Mouse (Mus musculus) T-helper 17 cell (primary cell): ENCODE measurements at regions not wholly inside any gene's neighbourhood (a gene's known extent, or its start where the extent isn't known, plus 50 kb on each side); places are given as distances from the start of the nearest gene placed in this dataset.

Experiments used
- in situ Hi-C, 2 experiments: fragments of 300-600 bp; cut with MboI, MseI; formaldehyde crosslinking; loops; 1 replicate in 1 of 2; 2 replicates in 1 of 2; pipeline ENCODE4 v1.15.1; 2025; ENCODE audit warnings: high pct_unique_total_duplicates in 2 of 2

DNA sequence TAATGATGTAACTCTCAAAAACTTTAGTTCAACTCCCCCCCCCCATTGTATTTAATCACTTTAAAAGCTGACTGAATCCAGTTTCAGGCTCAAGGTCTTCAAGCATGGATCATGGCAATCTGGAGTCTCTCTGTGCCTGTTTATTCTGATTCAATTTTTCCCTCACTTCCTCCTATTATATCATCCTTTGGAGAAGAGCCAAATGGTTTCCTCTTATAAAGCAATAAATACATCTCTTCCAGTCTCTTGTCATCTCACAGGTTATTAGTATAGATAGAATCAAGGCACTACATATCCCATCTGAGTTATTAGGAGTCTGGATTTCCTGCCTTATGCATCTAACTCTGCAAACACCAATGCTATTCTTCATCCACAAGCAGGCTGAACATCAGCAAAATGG is 530.2 kb upstream of the Pdcd1 start:
- in situ Hi-C loops, result no loop called here

DNA sequence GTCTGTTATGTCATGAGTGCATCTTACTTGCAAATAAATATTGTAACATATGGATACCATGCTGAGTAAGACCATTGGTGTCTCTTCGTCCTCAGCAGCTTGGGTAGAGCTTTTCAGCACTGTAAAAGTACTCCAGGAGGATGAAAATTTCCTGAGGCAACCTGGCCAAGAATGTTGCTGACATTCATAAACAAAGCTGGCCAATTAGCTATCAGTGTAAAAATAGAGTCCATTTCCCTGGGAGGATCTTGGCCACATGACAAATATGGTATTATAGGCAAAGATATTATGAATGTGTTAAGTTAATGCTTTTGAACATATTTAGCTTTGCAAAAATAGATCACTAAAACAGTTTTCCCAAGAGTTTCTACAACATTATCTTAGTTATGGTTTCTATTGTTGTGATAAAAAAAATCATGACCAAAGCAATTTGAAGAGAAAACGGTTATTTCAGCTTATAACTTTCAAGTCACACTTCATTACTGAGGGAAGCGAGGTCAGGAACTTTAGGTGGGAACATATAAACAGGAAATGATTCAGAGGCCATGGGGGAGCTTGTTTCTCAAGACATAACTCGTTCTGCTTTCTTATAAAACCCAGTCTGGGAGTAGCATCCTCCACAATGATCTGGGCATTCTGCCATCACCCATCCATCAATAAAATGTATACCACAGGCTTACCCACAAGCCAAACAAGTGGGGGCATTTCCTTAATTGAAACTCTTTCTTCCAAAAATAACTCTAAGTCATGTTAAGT is 529.5 kb upstream of the Pdcd1 start:
- in situ Hi-C loops, result no loop called here

DNA sequence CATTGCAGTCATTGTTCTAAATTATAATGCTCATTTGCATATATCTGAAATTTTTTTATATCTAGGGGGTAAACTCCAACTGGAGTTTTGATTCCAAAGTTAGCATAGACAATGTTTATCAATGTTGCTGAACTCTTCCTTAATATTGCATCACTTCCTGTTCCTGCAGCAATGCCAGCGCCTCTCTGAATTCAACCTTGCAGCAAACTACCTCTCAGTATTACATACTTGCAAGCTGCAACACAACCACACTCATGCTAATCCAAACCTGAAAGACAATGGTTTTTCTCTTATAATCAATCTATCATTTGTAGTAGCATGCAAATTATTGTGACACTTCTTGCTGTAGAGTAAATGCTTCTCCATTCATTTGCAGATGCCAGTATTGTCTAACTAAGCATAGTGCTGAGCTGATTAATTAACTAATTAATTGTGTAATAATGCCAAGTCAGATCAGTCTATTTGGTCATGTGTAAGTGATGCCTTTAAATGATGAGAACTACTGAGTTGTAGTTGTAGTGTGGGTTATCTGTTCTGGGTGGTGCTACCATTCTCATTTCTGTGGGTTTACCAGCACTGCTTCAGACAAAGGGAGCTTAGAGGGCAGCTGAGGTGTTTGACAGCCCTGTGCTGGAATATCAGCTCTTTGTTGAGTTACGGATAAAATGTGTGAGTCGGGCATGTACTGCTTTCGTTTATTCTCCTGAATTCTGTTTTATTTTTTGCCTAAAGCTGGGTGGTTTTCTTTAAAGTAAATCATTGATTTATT is 480.6 kb upstream of the Pdcd1 start:
- in situ Hi-C loops, result loop anchor here in 1 of 2 experiments (10.0 kb wide), 1 partner anchor 1612 kb away; no protein-coding TSS in a partner anchor

DNA sequence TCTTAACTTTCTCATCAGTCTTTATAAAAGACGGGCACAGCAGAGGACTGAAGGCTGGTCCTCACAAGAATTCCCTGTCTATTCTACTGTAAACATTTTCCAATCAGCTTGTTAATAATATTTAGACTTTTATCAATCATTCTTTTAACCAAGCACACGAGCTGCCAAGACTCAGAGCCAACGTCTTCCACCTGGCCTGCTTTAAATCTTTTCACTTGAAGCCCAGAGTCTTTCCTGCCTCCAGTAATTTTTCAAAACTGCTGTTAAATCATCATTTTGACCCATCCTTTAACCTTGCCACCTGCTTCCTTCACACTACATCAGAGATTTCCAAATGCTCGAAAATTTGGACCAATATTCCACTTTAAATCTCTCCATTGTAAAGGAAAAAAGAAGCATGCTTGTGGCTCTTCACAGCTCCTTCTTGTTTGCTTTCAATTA is 451.7 kb upstream of the Pdcd1 start:
- in situ Hi-C loops, result no loop called here

DNA sequence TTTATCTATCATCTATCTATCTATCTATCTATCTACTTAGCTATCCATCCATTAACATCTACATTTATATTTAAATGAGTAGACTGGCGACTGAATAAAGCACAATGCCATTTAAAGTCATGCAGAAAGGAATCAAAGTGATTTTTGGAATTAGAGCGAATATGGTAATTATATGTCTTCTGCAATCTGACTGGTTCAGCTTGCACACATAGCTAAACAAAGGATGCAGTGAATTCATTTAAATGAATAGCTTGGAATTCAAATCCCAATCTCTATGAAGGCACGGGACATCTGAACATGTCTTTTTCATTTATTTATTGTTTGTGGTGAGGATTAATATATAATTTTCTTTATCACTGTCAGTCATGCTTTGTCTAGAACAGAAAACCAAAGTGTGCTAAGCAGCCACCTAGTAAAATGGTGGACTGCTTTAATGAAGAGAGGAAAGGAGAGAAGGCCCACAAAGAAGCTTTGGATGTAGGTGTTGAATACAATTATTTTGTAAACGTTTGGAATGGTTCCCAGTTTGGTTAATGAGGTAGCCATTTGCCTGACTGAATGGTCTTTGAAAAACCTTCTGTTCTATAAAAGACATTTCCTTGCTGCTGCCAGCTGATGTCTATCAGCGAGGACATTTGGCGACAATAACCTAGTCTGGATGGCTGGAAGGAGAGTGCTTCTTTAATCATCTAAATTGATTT is 451.2 kb upstream of the Pdcd1 start:
- in situ Hi-C loops, result no loop called here

DNA sequence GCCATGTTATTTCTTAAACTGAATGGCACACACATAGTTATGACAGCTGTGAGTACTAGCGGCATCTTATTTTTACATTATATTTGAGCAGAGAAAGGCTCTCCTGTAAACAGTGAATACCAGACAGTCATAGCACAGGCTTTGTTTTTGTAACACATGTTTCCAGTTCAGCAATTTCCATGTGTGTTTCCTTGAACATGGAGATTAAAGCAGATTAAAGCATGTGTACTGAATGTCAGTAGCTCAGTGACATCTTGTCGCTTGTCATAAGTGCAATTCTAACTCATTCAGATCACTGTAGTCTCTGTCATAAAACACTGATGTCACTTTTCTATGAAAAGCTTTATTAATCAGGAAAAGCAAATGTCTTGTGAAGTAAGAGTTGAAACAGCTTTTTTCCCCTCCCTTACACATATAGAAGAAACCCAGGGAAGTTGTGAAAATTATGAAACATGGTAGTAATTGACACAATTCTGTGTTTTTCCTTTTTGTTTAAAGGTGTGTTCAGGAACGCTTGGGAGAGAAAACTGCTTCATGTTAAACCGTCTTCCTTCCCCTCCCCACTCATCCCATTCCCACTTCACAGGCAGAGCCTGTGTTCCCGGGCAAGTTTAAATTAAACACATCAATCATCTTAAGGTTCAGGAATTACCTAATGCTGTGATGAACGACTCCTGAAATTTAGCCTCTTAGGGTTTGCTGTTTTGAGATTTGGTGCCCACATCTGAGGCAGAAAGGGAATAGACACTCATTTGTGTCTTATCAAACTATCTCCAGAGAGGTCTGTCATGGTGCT is 449.9 kb upstream of the Pdcd1 start:
- in situ Hi-C loops, result no loop called here

DNA sequence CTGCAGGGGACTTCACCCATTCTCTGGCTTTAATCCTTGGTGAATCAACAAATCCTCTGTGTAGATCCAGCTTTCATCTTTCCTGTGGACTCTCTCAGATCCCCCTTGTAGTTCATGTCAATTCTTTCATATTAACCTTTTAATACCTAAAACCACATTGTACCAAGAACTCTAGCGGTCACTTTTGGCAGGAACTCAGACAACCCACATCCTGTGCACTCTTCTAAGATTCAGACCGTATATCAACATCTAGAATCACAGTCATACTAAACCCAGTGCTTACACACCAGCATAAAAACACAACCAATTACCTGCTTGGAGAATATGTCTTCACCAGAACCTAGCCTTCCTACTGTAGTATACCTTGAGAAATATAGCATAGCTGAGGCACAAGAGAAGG is 444.6 kb upstream of the Pdcd1 start:
- in situ Hi-C loops, result no loop called here

DNA sequence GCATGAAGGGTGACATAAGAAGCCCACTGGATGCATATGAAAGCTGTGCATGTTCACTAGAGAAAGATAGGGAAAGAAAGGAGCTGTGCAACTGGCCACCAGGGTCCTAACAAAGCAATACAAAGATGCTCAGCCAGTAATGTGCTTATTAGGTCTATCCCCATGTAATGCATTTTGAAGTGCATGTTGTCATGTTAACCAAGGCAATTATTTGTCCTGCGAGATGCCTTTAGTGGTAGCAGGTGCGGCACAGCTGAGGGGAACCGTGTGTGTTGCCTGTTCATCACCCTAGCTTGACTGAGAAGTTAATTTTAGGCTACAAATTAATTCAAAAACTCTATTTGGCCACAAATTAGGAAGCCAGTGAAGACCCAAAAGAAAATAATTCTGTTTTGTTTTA is 444.0 kb upstream of the Pdcd1 start:
- in situ Hi-C loops, result no loop called here

DNA sequence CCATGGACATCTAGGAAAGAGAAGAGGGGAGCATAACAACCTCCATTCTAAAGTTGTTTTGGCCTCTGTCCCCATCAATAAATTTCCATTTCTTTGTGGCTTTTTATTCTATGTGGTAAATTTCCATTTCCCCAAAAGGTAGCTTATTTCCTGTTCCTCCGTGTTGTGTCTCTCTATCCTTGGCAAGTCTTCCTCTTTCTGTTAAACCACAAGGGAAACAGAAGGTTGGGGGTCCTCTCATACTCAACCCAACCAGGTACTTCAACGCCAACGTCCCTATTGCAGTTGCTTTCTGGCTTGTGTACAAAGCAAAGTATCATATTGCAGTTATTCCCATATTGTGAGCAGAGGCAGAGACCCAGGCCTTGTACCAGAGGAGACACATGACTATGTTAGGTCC is 434.7 kb upstream of the Pdcd1 start:
- in situ Hi-C loops, result no loop called here

DNA sequence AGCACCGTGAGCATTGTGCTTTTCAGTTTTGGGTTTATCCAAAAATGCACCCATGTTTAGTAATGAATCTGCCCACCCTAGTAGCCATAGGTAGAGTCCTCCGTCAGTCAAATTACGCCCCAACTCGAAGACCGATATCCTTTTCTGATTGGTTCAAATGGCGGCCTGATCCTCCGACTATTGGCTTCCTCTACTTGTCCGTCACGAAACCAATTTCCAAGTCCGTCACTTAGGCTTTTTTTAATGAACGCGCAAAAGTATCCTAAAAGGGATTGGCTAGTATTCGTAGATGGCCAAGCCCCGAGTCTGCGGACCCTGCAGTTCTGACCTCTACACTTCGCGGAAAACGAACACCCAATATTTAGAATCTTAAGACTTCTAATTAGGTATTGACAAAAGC is 417.5 kb upstream of the Pdcd1 start:
- in situ Hi-C loops, result loop anchor here in 1 of 2 experiments (25.0 kb wide), 1 partner anchor 1192 kb away; the partner anchor contains the start of gene St8sia4

DNA sequence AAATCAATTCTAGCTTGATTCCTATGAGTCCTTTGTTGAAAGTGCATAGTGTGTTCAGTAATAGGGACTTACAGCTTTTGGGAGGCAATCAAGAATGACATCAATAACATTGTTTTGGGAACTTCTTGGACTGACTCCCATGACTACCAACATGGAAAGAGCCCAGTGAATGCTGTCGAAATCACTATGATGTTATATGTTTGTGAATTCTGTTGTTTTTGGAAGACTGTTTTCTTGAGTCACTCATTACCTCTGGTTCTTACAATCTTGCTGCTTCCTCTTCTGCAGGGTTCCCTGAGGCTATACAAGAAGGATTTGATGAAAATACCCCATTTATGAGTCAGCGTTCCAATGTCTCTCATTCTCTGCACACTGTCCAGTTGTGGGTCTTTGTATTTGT is 371.4 kb upstream of the Pdcd1 start:
- in situ Hi-C loops, result loop anchor here in 1 of 2 experiments (10.0 kb wide), 1 partner anchor 571 kb away; no protein-coding TSS in a partner anchor

DNA sequence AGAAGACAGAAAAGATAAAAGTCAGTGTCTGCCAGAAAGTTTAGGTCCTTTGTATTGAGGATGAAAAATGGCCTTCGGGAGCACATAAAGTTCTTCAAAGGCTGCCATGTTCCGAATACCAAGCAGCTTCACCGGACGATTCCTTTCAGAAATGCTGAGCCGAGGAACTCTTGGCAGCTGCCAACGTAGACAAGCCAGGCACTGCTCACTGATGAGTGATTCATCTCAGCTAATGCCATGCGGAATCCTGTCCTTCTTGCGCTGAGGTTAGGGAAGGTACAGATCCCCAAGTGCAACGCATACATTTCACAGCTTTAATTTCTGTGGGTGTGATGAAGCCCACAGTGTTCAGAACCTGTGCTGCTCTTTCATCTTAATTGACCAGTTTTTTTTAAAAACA is 360.7 kb upstream of the Pdcd1 start:
- in situ Hi-C loops, result no loop called here

DNA sequence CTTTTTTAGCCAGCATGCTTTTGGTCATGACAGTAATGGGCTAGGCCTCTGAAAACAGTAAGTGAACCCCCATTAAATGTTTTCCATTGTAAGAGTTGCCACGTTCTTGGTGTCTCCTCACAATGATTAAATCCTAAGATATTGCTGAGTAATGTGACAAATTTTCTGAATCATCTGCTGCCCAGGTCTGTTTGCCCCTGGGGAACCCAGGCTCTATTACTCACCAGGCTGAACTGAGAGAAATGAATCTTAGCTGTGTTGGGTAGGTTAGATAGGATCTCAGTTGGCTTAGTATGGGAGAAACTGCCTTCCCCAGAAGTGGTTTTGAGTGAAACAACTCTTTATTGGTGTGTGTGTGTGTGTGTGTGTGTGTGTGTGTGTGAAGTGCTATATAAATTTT is 314.3 kb upstream of the Pdcd1 start:
- in situ Hi-C loops, result no loop called here

DNA sequence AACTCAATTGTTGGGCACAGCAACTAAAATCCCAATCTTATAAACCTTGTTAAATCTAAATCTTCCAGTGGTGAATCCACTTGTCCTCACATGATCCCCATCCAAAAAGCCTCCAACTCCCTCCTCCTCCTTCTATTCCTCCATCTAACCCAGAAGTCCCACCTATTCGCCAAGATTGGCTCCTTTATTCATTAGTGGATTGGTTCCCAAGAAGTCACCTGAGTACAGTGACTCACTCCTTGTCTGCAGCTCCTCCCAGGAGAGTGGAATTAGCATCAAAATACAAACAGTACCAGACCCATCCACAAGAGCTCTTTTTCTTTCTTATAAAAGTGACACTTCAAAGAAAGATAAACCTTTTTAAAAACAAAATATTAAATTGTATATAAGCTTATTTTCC is 304.6 kb upstream of the Pdcd1 start:
- in situ Hi-C loops, result no loop called here

DNA sequence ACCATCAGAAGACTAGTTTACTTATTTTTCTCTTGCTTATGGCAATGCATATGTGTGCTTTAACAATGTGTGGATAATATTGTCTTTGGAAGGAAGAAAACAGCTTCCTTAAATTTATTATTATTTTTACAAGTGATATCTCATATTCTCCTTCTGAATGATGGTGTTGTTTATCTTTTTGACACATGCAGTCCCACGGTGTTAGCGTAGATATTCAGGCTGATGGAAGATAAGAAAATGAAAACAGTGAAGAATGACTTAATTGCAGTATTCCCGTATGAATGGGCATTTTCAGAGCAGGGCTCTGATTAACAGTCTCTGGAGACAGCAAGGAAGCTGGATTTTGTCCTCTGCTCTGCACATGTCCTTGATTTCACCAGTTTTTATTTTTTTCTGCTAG is 303.5 kb upstream of the Pdcd1 start:
- in situ Hi-C loops, result no loop called here

DNA sequence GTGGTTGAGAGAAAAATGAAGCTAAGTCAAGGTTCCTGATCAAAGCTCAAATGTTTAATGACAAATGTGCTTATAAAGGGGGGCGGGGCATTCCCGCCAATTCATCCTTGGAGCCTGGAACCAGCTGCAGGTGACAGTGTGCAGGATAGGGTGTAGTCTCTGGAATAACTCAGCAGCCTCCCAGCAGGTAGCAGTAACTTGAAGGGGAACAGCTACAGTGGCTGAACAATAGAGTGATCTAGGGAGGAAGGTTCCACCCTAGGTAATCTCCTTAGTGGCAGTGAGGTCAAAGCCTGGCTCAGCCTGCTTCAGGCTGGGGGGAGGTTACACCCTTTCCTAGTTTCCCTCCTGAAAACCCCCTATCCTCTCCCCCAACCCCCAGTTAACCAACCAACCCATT is 290.2 kb upstream of the Pdcd1 start:
- in situ Hi-C loops, result no loop called here

DNA sequence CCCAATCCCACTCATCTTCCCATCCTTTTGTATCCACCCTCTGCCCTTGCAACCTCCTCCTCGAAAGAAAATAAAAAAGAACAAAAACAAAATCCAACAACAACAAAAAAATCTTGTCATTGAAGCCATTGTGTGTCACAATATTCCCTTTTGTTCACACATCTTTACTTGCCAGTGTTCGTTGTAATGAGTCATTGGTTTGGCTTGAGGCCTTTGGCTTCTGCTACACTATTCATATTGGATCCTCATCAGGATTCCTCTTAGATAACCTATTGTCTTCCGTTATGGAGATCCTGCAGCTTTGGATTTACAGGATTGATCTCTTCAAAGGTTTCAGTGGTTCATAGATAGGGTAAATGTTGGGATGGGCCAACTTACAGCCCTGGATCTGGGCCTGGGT is 288.9 kb upstream of the Pdcd1 start:
- in situ Hi-C loops, result no loop called here

DNA sequence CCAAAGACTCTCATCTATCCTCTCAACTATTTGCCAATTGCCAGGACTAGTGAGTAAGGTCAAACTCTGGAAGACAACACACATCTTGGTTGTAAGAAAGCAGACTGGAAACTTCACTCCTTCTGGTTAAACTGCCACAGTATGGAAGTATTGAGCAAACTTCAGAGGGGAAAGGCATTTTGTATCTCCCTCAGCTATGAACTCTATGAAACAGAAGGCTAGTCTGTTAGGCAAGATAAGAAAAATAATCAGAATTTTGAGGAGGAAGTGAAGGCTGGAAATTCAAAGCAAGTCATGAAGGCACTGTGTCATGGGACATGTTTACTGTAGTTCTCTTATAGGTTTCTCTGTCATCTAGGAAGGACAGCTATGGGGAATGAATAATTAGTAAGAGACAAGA is 265.7 kb upstream of the Pdcd1 start:
- in situ Hi-C loops, result no loop called here

DNA sequence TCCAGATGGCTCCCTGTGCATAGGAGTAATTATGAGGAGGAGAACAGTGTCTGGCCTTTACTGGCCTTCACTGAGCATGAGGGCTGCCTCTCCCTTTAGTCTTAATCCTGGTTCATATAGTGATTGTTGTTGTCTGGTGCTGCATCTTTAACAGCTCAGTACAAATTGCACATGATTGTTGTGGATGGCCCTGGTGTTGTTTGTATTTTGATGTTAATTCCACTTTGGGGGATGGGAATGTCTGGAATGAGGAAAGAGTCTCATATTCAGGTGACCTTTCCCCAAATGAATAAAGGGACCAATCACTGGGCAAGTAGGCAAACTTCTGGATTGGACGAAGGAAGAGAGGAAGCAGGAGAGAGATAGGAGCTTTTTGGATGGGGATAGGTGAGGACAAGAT is 246.0 kb upstream of the Pdcd1 start:
- in situ Hi-C loops, result no loop called here

DNA sequence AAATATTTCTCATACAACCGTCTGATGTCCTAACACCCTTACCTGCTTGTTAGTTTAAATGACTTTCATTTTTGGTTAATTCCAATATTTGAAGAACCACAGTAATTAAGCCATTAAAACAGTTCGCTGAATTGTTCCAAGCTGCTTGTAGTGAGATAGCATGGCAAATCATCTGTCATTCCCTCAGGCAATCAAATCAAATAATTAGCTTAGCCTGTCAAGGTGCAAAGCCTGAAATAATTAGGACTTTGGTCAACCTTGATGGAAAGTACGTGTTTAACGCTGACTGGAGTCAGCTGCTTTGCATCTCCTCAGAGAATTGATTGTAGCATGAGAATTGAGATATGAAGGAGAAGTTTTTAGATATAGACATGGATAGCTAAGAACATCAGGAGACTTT is 220.2 kb upstream of the Pdcd1 start:
- in situ Hi-C loops, result no loop called here

DNA sequence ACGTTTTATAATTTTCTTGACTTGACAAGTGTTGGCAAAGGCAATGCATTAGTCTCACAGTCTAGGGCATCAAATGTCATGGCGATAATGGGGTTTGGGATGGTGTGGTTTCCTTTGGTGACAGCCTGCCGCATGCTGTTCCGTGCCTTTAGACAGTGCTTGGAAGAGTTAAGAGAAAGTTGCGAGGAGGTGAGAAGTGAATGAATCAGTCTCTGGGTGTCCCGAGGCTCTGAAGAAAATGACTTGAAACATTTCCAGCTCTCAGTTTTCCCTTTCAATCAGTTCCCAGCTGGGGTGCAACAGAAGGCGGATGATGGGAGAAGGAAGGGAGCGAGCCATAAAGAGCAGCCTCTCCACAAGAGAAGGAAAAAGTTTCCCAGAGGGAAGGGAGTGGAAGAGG is 211.0 kb upstream of the Pdcd1 start:
- in situ Hi-C loops, result no loop called here

DNA sequence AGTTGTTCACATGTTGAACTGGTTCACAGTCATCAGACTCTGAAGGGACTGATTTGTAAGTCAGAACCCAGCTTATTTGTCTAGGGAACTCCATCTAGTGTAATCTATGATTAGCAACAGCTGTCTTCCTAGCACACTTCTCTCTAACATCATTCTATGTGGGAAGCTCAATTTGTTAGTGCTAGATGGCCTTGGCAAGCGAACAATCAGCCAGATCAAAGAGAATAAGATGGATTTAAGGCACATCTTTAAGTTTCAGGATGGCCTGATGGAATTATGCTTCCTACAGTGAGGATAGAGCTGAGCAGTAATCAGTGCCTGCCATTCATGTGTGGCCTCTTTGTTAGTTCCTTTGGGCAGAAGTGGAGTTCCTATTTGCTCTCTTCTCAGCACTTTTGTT is 183.1 kb upstream of the Pdcd1 start:
- in situ Hi-C loops, result no loop called here
